Mouse (Mus musculus): Measurements from ENCODE around the gene Plxnc1. TPM values are rescaled to one million over a fixed set of nuclear protein-coding genes. Genes with fewer than 3 reads are reported as not detected.

The Plxnc1 gene
- total and polyA plus RNA-seq, 2 experiments from 2014 or later = 1.4 to 9.4 TPM

DNA sequence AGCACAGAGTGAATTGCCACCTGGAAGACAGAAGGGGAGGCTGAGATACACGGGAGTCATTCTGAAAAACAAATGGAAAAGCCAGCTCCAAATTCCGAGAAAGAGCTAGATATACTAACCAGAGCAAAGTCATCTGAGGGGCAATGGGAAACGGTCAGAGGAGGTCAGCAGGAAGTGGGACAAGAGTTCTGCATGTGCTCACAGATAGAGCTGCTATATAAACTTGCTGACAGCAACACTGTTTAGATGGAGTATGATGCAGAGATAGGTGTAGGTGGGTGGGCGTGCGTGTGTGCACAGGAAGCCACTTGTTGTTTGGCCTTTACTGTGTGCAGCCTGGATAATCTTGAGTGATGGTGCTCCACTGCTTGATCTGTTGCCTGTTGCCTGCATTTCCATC, 146.5 kb downstream of the Plxnc1 start:
- 0 out of 2 replicates have a peak, but pooled peaks cover 4% of the 10 kb centered on the region for H3K36me3 ChIP-seq (replicated peaks; ENCODE audit: control insufficient read depth, insufficient read depth, low read length)
- H3K9ac ChIP-seq (replicated peaks; ENCODE audit: low read depth, low read length) = no peak overlapping the region
- DNase-seq (ENCODE audit: low spot score) (peak; percentile 14), ATAC-seq (ENCODE audit: insufficient read depth, low read depth) (no peak)
- no peak overlapping the region for H3K4me3 ChIP-seq (ENCODE audit: low read depth, low read length)
- H3K27ac ChIP-seq (ENCODE audit: low read depth) = no peak overlapping the region
- no peak overlapping the region for H3K4me2 ChIP-seq (ENCODE audit: low read depth, low read length)
- WGBS = 27% methylated on average over 5 of the region's 5 CpGs
- TF ChIP-seq EP300 (IDR thresholded peaks at IDR 0.05; ENCODE audit: low read depth) = no peak
- no peak for TF ChIP-seq CTCF (IDR thresholded peaks at IDR 0.05; ENCODE audit: low read depth)
- H3K27me3 ChIP-seq (ENCODE audit: control insufficient read depth, insufficient read depth, low read length) = no peaks in the 10 kb centered on the region
- 0 out of 2 replicates have a peak, but pooled peaks cover 4% of the 10 kb centered on the region for H3K4me1 ChIP-seq (ENCODE audit: control insufficient read depth, insufficient read depth)
- no peaks in the 10 kb centered on the region for H3K9me3 ChIP-seq (replicated peaks; ENCODE audit: control insufficient read depth, low read length)

DNA sequence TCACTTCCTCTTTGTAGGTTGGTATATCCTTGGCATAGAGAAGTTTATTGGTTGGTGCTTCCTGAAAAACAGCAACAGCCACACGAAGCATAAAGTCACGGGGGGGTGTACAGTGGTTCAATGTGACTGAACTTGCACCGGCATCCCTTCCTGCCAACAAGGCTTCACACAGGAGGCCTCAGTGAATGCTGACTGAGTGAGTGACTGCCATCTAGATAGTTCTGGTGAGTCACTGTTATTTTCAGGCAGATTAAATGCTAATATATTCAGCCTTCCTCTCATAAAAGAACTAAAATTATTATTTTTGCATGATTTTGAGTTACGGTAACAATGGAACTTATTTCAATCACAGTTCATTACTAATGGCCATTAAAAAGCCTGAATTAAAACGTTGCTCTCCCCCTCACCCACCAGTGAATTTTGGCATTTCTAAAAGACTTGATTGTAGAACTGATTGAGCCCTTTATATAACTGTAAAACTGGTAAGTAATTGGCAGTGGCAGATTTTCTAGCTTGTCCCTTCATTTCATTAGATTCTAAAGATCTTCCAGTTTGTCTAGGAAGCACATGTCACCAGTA, 149.9 kb downstream of the Plxnc1 start:
- H3K4me3 ChIP-seq (ENCODE audit: low read depth, low read length) = no peak overlapping the region
- ATAC-seq (ENCODE audit: insufficient read depth, low read depth) = no peak
- H3K4me1 ChIP-seq (ENCODE audit: control insufficient read depth, insufficient read depth) = no peaks in the 10 kb centered on the region
- WGBS = 88% methylated on average over 5 of the region's 5 CpGs
- no peaks in the 10 kb centered on the region for H3K9me3 ChIP-seq (replicated peaks; ENCODE audit: control insufficient read depth, low read length)
- H3K9ac ChIP-seq (replicated peaks; ENCODE audit: low read depth, low read length) = no peak overlapping the region
- TF ChIP-seq CTCF (IDR thresholded peaks at IDR 0.05; ENCODE audit: low read depth) (no peak), EP300 (IDR thresholded peaks at IDR 0.05; ENCODE audit: low read depth) (no peak)
- H3K4me2 ChIP-seq (ENCODE audit: low read depth, low read length) = no peak overlapping the region
- no peak for DNase-seq (ENCODE audit: low spot score)
- no peaks in the 10 kb centered on the region for H3K27me3 ChIP-seq (ENCODE audit: control insufficient read depth, insufficient read depth, low read length)
- 0 out of 2 replicates have a peak, but pooled peaks cover 8% of the 10 kb centered on the region for H3K36me3 ChIP-seq (replicated peaks; ENCODE audit: control insufficient read depth, insufficient read depth, low read length)
- no peak overlapping the region for H3K27ac ChIP-seq (ENCODE audit: low read depth)

DNA sequence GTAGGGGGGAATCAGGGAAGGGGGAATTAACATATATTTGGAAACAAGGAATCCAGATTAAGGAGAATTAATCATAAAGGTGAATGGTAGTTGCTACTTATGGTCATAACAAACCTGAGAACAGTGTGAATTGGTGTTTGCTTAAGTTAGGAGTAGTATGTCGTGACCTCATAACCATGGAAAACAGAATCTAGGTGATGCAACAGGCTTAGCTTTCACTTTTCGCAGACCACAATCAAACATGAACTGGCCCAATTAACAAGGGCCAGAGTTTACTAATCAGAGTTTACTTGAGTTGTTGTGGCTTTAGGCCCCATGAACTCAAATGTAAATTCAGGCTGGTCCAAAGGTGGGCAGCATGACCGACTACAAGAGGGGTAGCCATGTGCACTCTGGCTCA, 150.7 kb downstream of the Plxnc1 start:
- no peak overlapping the region for H3K4me2 ChIP-seq (ENCODE audit: low read depth, low read length)
- WGBS = 99% methylated on average over 3 of the region's 3 CpGs

DNA sequence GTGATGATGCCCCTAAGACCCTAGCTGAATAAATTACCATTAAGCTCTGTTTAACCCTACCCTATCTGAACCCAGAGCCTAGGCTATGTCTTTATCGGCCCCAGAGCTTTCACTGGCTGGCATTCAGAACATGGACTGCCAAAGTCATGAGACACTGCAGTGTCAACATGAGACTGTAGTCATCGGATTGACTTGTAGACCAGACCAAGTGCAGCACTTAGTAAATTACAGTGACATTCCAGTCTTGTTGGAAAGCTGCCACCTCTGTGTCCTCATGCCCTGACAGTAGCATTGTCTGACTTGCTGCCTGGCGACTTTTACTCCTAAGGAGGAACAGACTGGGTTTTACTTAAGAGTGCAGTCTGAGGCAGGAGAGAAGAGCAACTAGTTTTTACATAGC, 155.4 kb downstream of the Plxnc1 start:
- Histone ChIP-seq H3K27ac (ENCODE audit: low read depth) (peak overlapping the region; percentile 56), H3K4me2 (ENCODE audit: low read depth, low read length) (0 out of 2 replicates have a peak overlapping the region, but pooled peaks have one; percentile 2), H3K9me3 (replicated peaks; ENCODE audit: control insufficient read depth, low read length) (no peaks in the 10 kb centered on the region), H3K4me3 (ENCODE audit: low read depth, low read length) (no peak overlapping the region), H3K4me1 (ENCODE audit: control insufficient read depth, insufficient read depth) (0 out of 2 replicates have a peak, but pooled peaks cover 3% of the 10 kb centered on the region), H3K36me3 (replicated peaks; ENCODE audit: control insufficient read depth, insufficient read depth, low read length) (0 out of 2 replicates have a peak, but pooled peaks cover 8% of the 10 kb centered on the region), H3K27me3 (ENCODE audit: control insufficient read depth, insufficient read depth, low read length) (no peaks in the 10 kb centered on the region), H3K9ac (replicated peaks; ENCODE audit: low read depth, low read length) (no peak overlapping the region)
- peak; percentile 95 for ATAC-seq (ENCODE audit: insufficient read depth, low read depth)
- DNase-seq (ENCODE audit: low spot score) = peak; percentile 95
- peak; percentile 98 for TF ChIP-seq EP300 (IDR thresholded peaks at IDR 0.05; ENCODE audit: low read depth)
- TF ChIP-seq CTCF (IDR thresholded peaks at IDR 0.05; ENCODE audit: low read depth) = no peak
- WGBS = 26% methylated on average over 3 of the region's 3 CpGs

More for the DNA sequence above, 150.7 kb downstream of the Plxnc1 start:
- ATAC-seq (ENCODE audit: insufficient read depth, low read depth) = no peak
- H3K4me3 ChIP-seq (ENCODE audit: low read depth, low read length) = no peak overlapping the region
- H3K9ac ChIP-seq (replicated peaks; ENCODE audit: low read depth, low read length) = no peak overlapping the region
- 0 out of 2 replicates have a peak, but pooled peaks cover 8% of the 10 kb centered on the region for H3K36me3 ChIP-seq (replicated peaks; ENCODE audit: control insufficient read depth, insufficient read depth, low read length)
- no peaks in the 10 kb centered on the region for H3K27me3 ChIP-seq (ENCODE audit: control insufficient read depth, insufficient read depth, low read length)
- DNase-seq (ENCODE audit: low spot score) = no peak
- TF ChIP-seq EP300 (IDR thresholded peaks at IDR 0.05; ENCODE audit: low read depth) (no peak), CTCF (IDR thresholded peaks at IDR 0.05; ENCODE audit: low read depth) (no peak)
- no peaks in the 10 kb centered on the region for H3K9me3 ChIP-seq (replicated peaks; ENCODE audit: control insufficient read depth, low read length)
- H3K4me1 ChIP-seq (ENCODE audit: control insufficient read depth, insufficient read depth) = no peaks in the 10 kb centered on the region
- no peak overlapping the region for H3K27ac ChIP-seq (ENCODE audit: low read depth)

DNA sequence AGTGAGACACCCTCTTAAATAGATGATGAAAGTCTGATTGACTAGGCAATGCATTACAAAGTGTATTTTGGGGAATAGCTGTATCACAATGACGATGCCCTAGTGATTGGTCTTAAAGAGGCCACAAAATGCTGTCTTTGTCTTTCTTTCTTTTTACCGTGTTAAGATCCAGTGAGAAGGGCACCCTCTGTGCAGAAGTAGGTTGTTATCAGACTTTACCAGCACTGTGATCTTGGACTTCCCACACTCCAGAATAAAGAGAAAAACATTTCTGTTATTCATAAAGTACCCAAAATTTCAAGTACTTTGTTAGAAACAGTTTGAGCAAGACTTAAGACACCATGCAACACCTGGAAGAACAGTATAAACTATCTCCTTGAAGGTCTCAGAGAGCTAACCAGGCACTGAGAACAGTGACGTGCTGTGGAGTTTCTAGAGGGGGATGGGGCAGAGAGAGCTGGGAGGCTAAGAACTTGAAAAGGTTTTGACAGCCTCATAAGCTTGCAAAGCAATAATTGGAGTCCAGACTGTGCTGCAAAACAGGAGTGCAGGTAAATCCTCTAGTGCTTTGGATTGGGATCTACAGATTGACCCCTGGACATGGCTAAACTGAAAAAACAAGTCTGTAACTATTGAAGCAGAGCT, 163.9 kb downstream of the Plxnc1 start:
- H3K9ac ChIP-seq (replicated peaks; ENCODE audit: low read depth, low read length) = no peak overlapping the region
- no peak overlapping the region for H3K27ac ChIP-seq (ENCODE audit: low read depth)
- H3K4me1 ChIP-seq (ENCODE audit: control insufficient read depth, insufficient read depth) = no peaks in the 10 kb centered on the region
- no peak for TF ChIP-seq EP300 (IDR thresholded peaks at IDR 0.05; ENCODE audit: low read depth)
- no peak for TF ChIP-seq CTCF (IDR thresholded peaks at IDR 0.05; ENCODE audit: low read depth)
- 71% methylated on average over 3 of the region's 3 CpGs for WGBS
- DNase-seq (ENCODE audit: low spot score) (no peak), ATAC-seq (ENCODE audit: insufficient read depth, low read depth) (no peak)
- H3K4me3 ChIP-seq (ENCODE audit: low read depth, low read length) = no peak overlapping the region
- H3K27me3 ChIP-seq (ENCODE audit: control insufficient read depth, insufficient read depth, low read length) = no peaks in the 10 kb centered on the region
- no peak overlapping the region for H3K4me2 ChIP-seq (ENCODE audit: low read depth, low read length)
- H3K9me3 ChIP-seq (replicated peaks; ENCODE audit: control insufficient read depth, low read length) = no peaks in the 10 kb centered on the region
- peaks cover 4% of the 10 kb centered on the region; the same call in 1 of the 2 replicates for H3K36me3 ChIP-seq (replicated peaks; ENCODE audit: control insufficient read depth, insufficient read depth, low read length)

Measured in heart, postnatal 0 days (tissue).